Mouse (Mus musculus): Measurements from ENCODE around the gene Synrg. TPM values are rescaled to one million over a fixed set of nuclear protein-coding genes. Genes with fewer than 3 reads are reported as not detected.

Gene Synrg
- polyA plus RNA-seq, 1 experiment from 2014 or later = 29.2 TPM

DNA sequence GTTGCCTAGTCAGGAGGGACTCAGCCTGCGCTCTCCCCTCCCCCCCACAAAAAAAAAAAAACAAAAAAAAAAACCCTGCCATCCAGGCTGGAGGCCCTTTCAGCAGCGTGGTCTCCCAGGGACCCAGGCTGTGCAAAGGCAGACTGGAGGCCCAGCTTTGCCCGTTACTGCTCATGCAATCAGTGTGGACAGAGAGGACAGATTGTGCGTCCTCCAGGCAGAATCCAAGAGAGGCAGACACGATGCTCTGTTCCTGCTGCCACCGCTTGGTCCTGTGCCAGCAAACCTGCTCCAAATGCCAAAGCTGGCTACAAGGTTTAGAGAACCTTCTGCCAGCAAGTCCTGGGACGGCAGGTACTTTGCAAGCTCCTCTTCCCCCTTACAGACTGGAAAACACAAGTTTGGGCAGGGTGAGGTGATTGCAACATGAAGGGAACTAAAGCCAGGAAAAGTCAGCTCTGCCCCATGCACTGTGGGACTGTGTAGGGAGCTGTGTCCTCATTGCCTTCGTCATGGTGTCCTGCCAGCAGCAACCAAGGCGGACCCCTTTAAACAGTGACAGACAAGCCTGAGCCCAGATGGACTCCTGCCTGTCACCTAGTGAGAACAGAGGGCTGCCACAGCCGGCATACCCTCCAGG is 89.4 kb downstream of the Synrg start:
- Histone ChIP-seq H3K9ac (no peak overlapping the region), H3K27ac (peak overlapping the region; percentile 50), H3K9me3 (replicated peaks) (0 out of 2 replicates have a peak, but pooled peaks cover 6% of the 10 kb centered on the region), H3K36me3 (no peaks in the 10 kb centered on the region), H3K4me1 (peaks cover 12% of the 10 kb centered on the region), H3K4me2 (replicated peaks) (no peak overlapping the region), H3K4me3 (no peak overlapping the region), H3K27me3 (no peaks in the 10 kb centered on the region)
- peak; percentile 74; the same call in 1 of the 2 replicates for ATAC-seq (ENCODE audit: low FRiP score)
- 54% methylated on average over 10 of the region's 10 CpGs for WGBS

DNA sequence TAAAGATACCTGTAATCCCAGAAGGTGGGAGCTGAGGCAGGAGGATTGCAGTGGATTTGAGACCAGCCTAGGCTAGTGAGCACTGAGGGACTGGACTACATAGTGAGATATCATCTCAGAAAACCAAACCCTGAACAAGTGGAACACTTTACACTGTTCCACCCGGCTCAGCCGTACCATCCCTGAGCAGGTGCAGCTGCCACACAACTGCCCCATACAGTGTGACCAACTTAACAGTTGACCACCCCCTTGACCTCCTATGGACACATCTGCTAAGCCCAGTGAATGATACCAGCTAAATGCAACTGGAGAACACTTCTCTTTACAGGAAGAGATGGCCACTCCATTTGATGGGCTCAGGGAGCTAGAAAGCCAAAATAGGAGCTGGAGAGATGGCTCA is 93.2 kb downstream of the Synrg start:
- Histone ChIP-seq H3K4me1 (peaks cover 11% of the 10 kb centered on the region), H3K4me3 (no peak overlapping the region), H3K27me3 (no peaks in the 10 kb centered on the region), H3K27ac (no peak overlapping the region), H3K36me3 (no peaks in the 10 kb centered on the region), H3K9ac (no peak overlapping the region), H3K9me3 (replicated peaks) (0 out of 2 replicates have a peak, but pooled peaks cover 6% of the 10 kb centered on the region), H3K4me2 (replicated peaks) (no peak overlapping the region)
- no peak for ATAC-seq (ENCODE audit: low FRiP score)
- 87% methylated on average over 2 of the region's 2 CpGs for WGBS

DNA sequence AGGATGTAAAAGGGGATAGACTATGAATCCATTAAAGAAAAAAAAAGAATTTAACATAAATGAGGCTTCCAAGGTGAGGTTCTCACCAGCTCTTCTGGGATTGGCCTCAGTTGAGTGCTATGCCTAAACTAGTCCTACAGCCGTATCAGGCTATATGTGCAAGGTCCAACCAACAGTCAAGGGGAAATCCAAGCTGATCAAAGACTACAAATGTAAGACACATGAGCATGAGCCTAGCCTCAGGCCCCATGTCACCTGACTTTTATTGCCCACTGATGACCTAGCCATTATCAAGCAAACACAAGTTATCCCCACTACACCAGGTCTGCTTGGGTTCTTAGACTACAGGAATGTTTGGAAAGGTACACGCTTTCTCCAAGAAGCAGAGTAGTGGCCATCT is 95.6 kb downstream of the Synrg start:
- H3K9me3 ChIP-seq (replicated peaks) = 0 out of 2 replicates have a peak, but pooled peaks cover 6% of the 10 kb centered on the region
- no peak for ATAC-seq (ENCODE audit: low FRiP score)
- no peaks in the 10 kb centered on the region for H3K36me3 ChIP-seq
- no peak overlapping the region for H3K27ac ChIP-seq
- H3K4me1 ChIP-seq = no peaks in the 10 kb centered on the region
- no peak overlapping the region for H3K4me3 ChIP-seq
- WGBS = 90% methylated on average over 2 of the region's 2 CpGs
- H3K27me3 ChIP-seq = no peaks in the 10 kb centered on the region
- H3K9ac ChIP-seq = no peak overlapping the region
- H3K4me2 ChIP-seq (replicated peaks) = no peak overlapping the region

DNA sequence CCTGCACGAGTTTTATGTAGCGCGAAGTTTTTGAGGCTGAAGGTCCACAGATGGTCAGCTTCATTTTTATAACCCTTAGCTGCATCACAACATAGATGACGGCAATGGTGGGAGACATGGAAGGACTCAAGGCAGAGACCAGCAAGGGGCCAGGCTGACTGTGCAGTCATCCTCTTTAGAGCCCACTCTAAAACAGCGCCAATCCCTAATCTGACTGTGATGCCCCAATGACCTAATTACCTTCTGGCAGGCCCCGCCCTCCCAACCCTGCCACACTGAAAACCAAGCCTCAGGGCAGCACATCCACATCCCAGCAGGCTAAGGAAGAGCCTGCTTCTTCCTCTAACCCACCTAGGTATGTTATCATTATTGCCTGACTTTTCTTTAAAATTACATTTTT is 96.4 kb downstream of the Synrg start:
- WGBS = 90% methylated on average over 6 of the region's 6 CpGs
- H3K9ac ChIP-seq = no peak overlapping the region

DNA sequence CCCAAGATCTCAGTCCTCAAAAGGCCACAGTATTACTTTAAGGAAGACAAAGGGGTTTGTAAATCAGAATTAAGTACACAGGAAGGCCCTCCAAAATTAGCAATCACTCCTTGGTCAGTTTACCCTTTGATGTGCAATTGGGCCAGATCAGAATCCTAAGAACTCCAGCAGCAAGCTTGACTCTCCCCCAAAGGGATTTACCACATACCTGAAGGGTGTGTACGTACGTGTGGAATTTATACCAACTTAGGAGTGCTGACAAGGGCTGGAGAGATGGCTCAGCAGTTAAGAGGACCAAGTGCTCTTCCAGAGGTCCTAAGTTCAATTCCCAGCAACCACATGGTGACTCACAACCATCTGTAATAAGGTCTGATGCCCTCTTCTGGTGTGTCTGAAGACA is 97.7 kb downstream of the Synrg start:
- 73% methylated on average over 2 of the region's 2 CpGs for WGBS
- H3K36me3 ChIP-seq = no peaks in the 10 kb centered on the region
- H3K9me3 ChIP-seq (replicated peaks) = no peaks in the 10 kb centered on the region
- H3K27me3 ChIP-seq = peaks cover 12% of the 10 kb centered on the region
- no peak overlapping the region for H3K27ac ChIP-seq
- peaks cover 6% of the 10 kb centered on the region for H3K4me1 ChIP-seq
- H3K4me3 ChIP-seq = no peak overlapping the region
- no peak for ATAC-seq (ENCODE audit: low FRiP score)
- no peak overlapping the region for H3K9ac ChIP-seq
- no peak overlapping the region for H3K4me2 ChIP-seq (replicated peaks)

More for the DNA sequence above, 96.4 kb downstream of the Synrg start:
- no peak overlapping the region for H3K4me2 ChIP-seq (replicated peaks)
- H3K36me3 ChIP-seq = no peaks in the 10 kb centered on the region
- H3K27ac ChIP-seq = no peak overlapping the region
- H3K4me1 ChIP-seq = no peaks in the 10 kb centered on the region
- no peak overlapping the region for H3K4me3 ChIP-seq
- ATAC-seq (ENCODE audit: low FRiP score) = no peak
- peaks cover 3% of the 10 kb centered on the region for H3K27me3 ChIP-seq
- 0 out of 2 replicates have a peak, but pooled peaks cover 3% of the 10 kb centered on the region for H3K9me3 ChIP-seq (replicated peaks)

DNA sequence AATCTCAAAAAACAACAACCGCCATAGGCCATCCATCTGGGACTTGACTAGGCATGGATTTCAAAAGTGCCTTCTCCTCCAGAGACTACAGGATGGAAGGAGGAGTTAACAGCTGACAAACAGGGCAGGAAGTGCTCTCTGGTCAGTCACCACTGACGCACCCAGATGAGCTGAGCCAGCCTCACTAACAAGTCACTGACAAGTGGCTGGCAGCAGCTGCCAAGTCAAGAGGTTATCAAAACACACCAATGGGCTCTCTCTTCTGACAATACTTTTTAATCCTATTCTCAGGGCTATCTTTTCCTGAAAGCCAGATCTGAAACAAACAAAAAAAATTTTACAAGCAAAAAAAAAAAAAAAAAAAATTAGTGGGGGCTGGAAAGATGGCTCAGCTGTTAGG is 98.6 kb downstream of the Synrg start:
- 62% methylated on average over 2 of the region's 2 CpGs for WGBS
- no peak overlapping the region for H3K27ac ChIP-seq
- no peak for ATAC-seq (ENCODE audit: low FRiP score)
- no peak overlapping the region for H3K4me3 ChIP-seq
- H3K4me2 ChIP-seq (replicated peaks) = no peak overlapping the region
- peaks cover 14% of the 10 kb centered on the region for H3K4me1 ChIP-seq
- H3K27me3 ChIP-seq = peaks cover 21% of the 10 kb centered on the region
- H3K36me3 ChIP-seq = no peaks in the 10 kb centered on the region
- H3K9ac ChIP-seq = no peak overlapping the region
- H3K9me3 ChIP-seq (replicated peaks) = no peaks in the 10 kb centered on the region

DNA sequence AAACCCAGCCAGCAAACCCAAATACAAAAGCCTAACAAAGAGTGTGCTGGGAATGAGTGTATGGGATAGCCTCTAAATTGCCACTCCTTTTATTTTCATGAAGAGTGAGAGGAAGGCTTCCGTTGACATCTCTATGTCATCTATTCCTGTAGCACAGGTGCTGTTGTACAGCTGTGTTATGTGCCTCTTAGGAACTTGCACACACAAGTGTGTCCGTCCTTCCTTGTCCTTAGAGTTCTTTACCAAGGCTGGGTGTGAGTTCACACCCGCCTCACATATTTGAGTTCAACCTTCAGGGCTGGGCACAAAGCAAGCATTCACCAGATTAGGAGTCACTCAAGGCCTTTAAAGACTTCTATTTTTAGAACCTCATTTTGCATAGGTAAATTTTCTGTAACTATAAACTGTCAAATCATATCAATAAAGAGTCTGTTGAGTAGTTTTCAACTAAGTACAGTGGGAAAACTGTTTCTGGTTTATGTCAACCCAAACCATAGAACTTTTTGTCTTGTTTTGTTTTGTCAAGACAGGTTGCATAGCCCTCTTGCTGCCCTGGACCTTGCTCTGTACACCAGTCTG is 99.5 kb downstream of the Synrg start:
- WGBS = 86% methylated on average over 3 of the region's 3 CpGs
- H3K9ac ChIP-seq = no peak overlapping the region
- ATAC-seq (ENCODE audit: low FRiP score) = no peak

DNA sequence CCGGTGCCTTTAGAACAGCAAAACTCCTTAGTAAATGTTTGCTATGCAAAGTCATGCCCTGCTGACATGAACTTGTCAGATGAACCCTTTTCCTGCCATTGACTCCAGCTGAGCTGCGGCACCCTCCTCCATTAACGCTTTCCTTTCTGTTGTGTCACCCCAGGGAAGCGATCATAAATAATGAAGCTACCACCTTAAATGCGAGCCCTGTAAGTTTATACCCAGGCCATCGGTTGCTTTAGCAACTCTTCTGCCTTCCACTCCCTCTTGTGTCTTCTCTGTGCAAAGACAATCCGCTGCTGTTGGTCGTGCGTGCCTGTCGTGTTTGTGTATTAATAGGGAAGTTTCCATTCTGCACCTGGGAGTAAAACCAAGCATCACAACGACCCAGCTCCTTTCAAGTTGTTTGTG is 101.8 kb downstream of the Synrg start:
- H3K27ac ChIP-seq = no peak overlapping the region
- 6% methylated on average over 11 of the region's 11 CpGs for WGBS
- no peak for ATAC-seq (ENCODE audit: low FRiP score)
- no peaks in the 10 kb centered on the region for H3K9me3 ChIP-seq (replicated peaks)
- no peak overlapping the region for H3K4me3 ChIP-seq
- peaks cover 16% of the 10 kb centered on the region for H3K4me1 ChIP-seq
- H3K4me2 ChIP-seq (replicated peaks) = peak overlapping the region; percentile 92
- no peak overlapping the region for H3K9ac ChIP-seq
- no peaks in the 10 kb centered on the region for H3K36me3 ChIP-seq
- peaks cover 49% of the 10 kb centered on the region for H3K27me3 ChIP-seq

More for the DNA sequence above, 99.5 kb downstream of the Synrg start:
- peaks cover 16% of the 10 kb centered on the region for H3K4me1 ChIP-seq
- no peak overlapping the region for H3K27ac ChIP-seq
- no peaks in the 10 kb centered on the region for H3K36me3 ChIP-seq
- H3K9me3 ChIP-seq (replicated peaks) = no peaks in the 10 kb centered on the region
- no peak overlapping the region for H3K4me2 ChIP-seq (replicated peaks)
- H3K27me3 ChIP-seq = peaks cover 28% of the 10 kb centered on the region
- H3K4me3 ChIP-seq = no peak overlapping the region

DNA sequence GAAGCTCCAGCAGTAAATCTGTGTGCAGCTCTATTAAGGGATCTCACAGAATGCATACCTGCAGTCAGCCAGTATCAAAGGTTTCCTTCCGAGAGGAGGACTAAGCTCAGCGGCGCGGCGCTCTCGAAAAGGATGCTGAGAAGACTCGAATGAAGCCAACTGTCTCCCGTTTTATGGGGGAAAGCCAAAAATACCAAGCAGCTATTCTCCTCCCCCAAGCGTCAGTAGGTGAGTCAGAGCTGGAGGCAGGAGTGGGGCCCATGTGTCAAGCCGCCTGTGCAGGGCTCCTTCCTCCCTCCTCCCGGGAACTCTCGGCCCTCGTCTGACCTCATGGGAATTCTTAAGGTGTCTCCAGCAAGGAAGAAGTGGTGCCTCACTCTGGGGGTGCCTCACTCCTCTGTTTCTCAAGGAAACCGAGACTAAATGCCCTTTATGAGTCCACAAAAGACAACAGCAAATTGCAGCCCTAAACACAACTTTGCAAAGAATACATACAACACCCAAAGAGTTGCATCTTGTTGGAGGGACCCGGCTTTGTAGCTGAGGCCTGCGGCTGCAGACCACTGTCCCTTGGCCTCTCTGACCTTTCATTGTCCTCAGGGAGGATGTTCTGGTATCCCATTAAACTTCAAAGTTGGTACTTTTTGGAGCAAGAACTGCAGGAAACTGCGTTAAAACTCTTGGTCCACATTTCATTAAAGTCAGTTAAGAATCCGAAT is 102.9 kb downstream of the Synrg start:
- H3K4me2 ChIP-seq (replicated peaks) = peak overlapping the region; percentile 92
- no peak for ATAC-seq (ENCODE audit: low FRiP score)
- H3K27me3 ChIP-seq = peaks cover 52% of the 10 kb centered on the region
- 6% methylated on average over 18 of the region's 18 CpGs for WGBS
- H3K9me3 ChIP-seq (replicated peaks) = no peaks in the 10 kb centered on the region
- H3K36me3 ChIP-seq = no peaks in the 10 kb centered on the region
- H3K27ac ChIP-seq = no peak overlapping the region
- peaks cover 16% of the 10 kb centered on the region for H3K4me1 ChIP-seq
- peak overlapping the region; percentile 73 for H3K4me3 ChIP-seq
- H3K9ac ChIP-seq = 0 out of 2 replicates have a peak overlapping the region, but pooled peaks have one; percentile 27

DNA sequence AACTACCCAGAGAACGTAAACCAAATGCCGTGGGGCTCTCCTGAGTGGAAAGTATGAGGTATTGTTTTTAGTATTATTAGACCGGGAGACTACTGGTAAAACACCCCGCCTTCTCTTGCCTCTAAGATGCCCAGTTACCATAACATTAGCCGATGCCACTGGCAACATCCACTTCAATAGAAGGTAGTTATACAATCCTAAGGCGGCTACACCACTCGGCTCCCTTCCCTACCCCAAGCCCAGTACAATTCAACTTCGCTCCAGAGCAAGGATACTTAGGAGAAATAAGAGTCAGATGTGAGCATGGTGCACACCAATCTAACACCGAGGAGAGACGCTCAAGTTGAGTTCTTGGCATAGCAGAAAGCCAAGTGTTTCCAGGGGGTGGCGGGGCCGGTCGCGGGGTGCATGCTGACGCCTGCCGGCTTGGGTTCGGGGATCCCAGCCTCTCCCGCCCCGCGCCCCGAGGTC is 103.5 kb downstream of the Synrg start:
- peak; percentile 19; the same call in 1 of the 2 replicates for ATAC-seq (ENCODE audit: low FRiP score)
- no peaks in the 10 kb centered on the region for H3K9me3 ChIP-seq (replicated peaks)
- H3K27me3 ChIP-seq = peaks cover 52% of the 10 kb centered on the region
- peak overlapping the region; percentile 80 for H3K9ac ChIP-seq
- H3K4me1 ChIP-seq = peaks cover 16% of the 10 kb centered on the region
- 3% methylated on average over 21 of the region's 21 CpGs for WGBS
- H3K36me3 ChIP-seq = no peaks in the 10 kb centered on the region
- peak overlapping the region; percentile 92 for H3K4me2 ChIP-seq (replicated peaks)
- H3K27ac ChIP-seq = no peak overlapping the region
- H3K4me3 ChIP-seq = peak overlapping the region; percentile 73

DNA sequence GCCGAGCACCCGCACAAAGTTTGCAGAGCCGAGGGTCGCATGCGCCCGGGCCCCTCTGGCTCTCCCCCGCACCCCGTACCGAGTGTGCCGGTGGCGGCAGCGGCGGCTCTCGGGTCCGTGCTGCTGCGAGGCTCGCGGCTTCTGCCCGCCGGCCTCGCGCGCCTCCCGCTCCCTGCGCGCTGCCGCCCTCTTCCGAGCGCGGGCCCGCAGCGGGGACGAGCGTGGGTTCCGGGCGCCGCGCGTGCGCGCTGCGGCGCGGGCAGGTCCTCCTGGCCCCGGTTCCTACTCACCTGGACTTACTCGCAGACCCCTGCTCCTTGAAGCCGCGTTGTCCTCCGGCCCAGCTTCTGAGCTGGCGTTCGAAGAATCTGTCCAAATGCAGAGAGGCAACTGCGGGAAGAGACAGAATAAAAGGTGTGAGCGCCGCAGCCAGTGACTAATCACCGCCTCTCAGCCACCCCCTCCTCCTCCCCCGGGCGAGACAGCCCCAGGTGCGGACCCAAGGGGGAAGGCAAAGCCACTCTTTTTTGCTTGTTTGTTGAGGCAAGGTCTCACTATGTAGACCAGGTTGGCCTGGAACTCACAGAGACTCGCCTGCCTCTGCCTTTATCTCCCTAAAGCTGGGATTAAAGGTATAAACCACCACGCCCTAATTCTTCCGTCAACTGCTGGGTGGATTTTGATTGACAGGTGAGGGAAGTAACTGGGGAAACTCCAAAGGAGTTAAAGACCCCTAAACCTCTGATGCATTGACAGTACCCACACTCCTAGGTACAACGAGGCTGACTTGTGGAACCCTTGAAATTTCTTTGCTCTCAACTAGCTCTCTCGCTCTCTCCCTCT is 104.2 kb downstream of the Synrg start:
- H3K9me3 ChIP-seq (replicated peaks) = no peaks in the 10 kb centered on the region
- peaks cover 52% of the 10 kb centered on the region for H3K27me3 ChIP-seq
- H3K4me2 ChIP-seq (replicated peaks) = peak overlapping the region; percentile 92
- WGBS = 3% methylated on average over 60 of the region's 63 CpGs
- no peaks in the 10 kb centered on the region for H3K36me3 ChIP-seq
- no peak overlapping the region for H3K27ac ChIP-seq
- peak overlapping the region; percentile 73 for H3K4me3 ChIP-seq
- ATAC-seq (ENCODE audit: low FRiP score) = peak; percentile 54
- H3K9ac ChIP-seq = peak overlapping the region; percentile 80
- H3K4me1 ChIP-seq = peaks cover 16% of the 10 kb centered on the region

DNA sequence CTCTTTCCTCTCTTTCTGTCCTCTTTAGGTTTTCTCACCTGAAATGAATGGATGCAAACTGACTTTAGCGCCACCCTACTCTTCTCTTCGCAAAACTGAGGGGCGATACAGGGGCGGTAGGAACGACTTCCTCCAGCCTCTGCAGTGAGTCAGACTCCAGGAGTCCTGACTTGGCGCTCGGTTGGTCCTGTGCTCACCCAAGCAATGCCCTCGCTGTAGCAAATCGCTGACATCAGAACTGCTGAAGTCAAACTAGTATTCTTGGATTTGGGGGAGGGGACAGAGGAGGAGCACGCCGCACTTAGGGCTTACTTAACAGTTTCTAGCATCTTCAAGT is 104.8 kb downstream of the Synrg start, which contains the start of gene Dusp14:
Gene Dusp14, minus strand, starts transcription at position 228 of the 337 bp plus-strand sequence.
- WGBS = 11% methylated on average over 11 of the region's 11 CpGs

More for the DNA sequence above, 104.8 kb downstream of the Synrg start, which contains the start of gene Dusp14:
- H3K4me2 ChIP-seq (replicated peaks) = peak within 1 kb of the TSS; percentile 92
- no peak within 1 kb of the TSS for H3K27ac ChIP-seq
- peaks cover 16% of the 10 kb centered on the region for H3K4me1 ChIP-seq
- peak within 1 kb of the TSS; percentile 73 for H3K4me3 ChIP-seq
- H3K27me3 ChIP-seq = peaks cover 52% of the 10 kb centered on the region
- ATAC-seq (ENCODE audit: low FRiP score) = no peak
- no peaks in the 10 kb centered on the region for H3K36me3 ChIP-seq
- no peaks in the 10 kb centered on the region for H3K9me3 ChIP-seq (replicated peaks)
- peak within 1 kb of the TSS; percentile 80 for H3K9ac ChIP-seq
